Mouse (Mus musculus): Measurements from ENCODE around the gene Rnf145. TPM values are rescaled to one million over a fixed set of nuclear protein-coding genes. Genes with fewer than 3 reads are reported as not detected.
A peak's percentile ranks its signal among the peaks of the same experiment; 100 is the strongest.

The Rnf145 gene
- polyA plus RNA-seq, 1 experiment from 2014 or later, result 74.4 TPM

GRCm38 (mm10) chr11:44574391-44574790 lies 55.6 kb downstream of the Rnf145 start:
- Histone ChIP-seq H3K4me3 (ENCODE audit: low read depth, low read length) (no peak overlapping the region), H3K27ac (ENCODE audit: low read depth, low read length) (no peak overlapping the region), H3K27me3 (replicated peaks; ENCODE audit: control insufficient read depth, insufficient read depth, low read length) (no peaks in the 10 kb centered on the region), H3K9ac (ENCODE audit: low read depth, low read length) (no peak overlapping the region), H3K9me3 (ENCODE audit: control insufficient read depth, low read length) (no peaks in the 10 kb centered on the region; the same call in 1 of the 2 replicates), H3K36me3 (ENCODE audit: control insufficient read depth, insufficient read depth, low read length) (peaks cover 2% of the 10 kb centered on the region; the same call in 1 of the 2 replicates), H3K4me1 (replicated peaks; ENCODE audit: control insufficient read depth, insufficient read depth, low read length) (no peaks in the 10 kb centered on the region), H3K4me2 (no peak overlapping the region)
- peak; percentile 28 for DNase-seq (ENCODE audit: low spot score)
- WGBS, result 90% methylated on average over 8 of the region's 8 CpGs
- ATAC-seq (replicated peaks; ENCODE audit: low FRiP score), result no peak

- H3K36me3 ChIP-seq (ENCODE audit: control insufficient read depth, insufficient read depth, low read length), result no peaks in the 10 kb centered on the region
- DNase-seq (ENCODE audit: low spot score) (peak; percentile 25), ATAC-seq (replicated peaks; ENCODE audit: low FRiP score) (no peak)
- H3K4me2 ChIP-seq, result no peak overlapping the region
- 81% methylated on average over 5 of the region's 5 CpGs for WGBS
- H3K27ac ChIP-seq (ENCODE audit: low read depth, low read length), result no peak overlapping the region
- no peak overlapping the region for H3K4me3 ChIP-seq (ENCODE audit: low read depth, low read length)
- no peaks in the 10 kb centered on the region for H3K27me3 ChIP-seq (replicated peaks; ENCODE audit: control insufficient read depth, insufficient read depth, low read length)
- H3K9me3 ChIP-seq (ENCODE audit: control insufficient read depth, low read length), result no peaks in the 10 kb centered on the region
- H3K9ac ChIP-seq (ENCODE audit: low read depth, low read length), result no peak overlapping the region
- no peaks in the 10 kb centered on the region for H3K4me1 ChIP-seq (replicated peaks; ENCODE audit: control insufficient read depth, insufficient read depth, low read length)
Observed at GRCm38 (mm10) chr11:44574820-44575219, 56.1 kb downstream of the Rnf145 start.

- no peak overlapping the region for H3K9ac ChIP-seq (ENCODE audit: low read depth, low read length)
- H3K27ac ChIP-seq (ENCODE audit: low read depth, low read length), result no peak overlapping the region
- H3K4me1 ChIP-seq (replicated peaks; ENCODE audit: control insufficient read depth, insufficient read depth, low read length), result no peaks in the 10 kb centered on the region
- H3K27me3 ChIP-seq (replicated peaks; ENCODE audit: control insufficient read depth, insufficient read depth, low read length), result no peaks in the 10 kb centered on the region
- no peak for ATAC-seq (replicated peaks; ENCODE audit: low FRiP score)
- no peaks in the 10 kb centered on the region for H3K9me3 ChIP-seq (ENCODE audit: control insufficient read depth, low read length)
- no peaks in the 10 kb centered on the region for H3K36me3 ChIP-seq (ENCODE audit: control insufficient read depth, insufficient read depth, low read length)
- WGBS, result 75% methylated on average over 9 of the region's 9 CpGs
- no peak overlapping the region for H3K4me3 ChIP-seq (ENCODE audit: low read depth, low read length)
- no peak for DNase-seq (ENCODE audit: low spot score)
- H3K4me2 ChIP-seq, result no peak overlapping the region
Observed at GRCm38 (mm10) chr11:44577911-44578310, 59.1 kb downstream of the Rnf145 start.

GRCm38 (mm10) chr11:44581277-44581683 lies 62.5 kb downstream of the Rnf145 start:
- Histone ChIP-seq H3K4me2 (peak overlapping the region; percentile 23; the same call in 1 of the 2 replicates), H3K9ac (ENCODE audit: low read depth, low read length) (no peak overlapping the region), H3K4me3 (ENCODE audit: low read depth, low read length) (no peak overlapping the region), H3K27ac (ENCODE audit: low read depth, low read length) (no peak overlapping the region), H3K9me3 (ENCODE audit: control insufficient read depth, low read length) (no peaks in the 10 kb centered on the region), H3K27me3 (replicated peaks; ENCODE audit: control insufficient read depth, insufficient read depth, low read length) (no peaks in the 10 kb centered on the region), H3K4me1 (replicated peaks; ENCODE audit: control insufficient read depth, insufficient read depth, low read length) (no peaks in the 10 kb centered on the region), H3K36me3 (ENCODE audit: control insufficient read depth, insufficient read depth, low read length) (no peaks in the 10 kb centered on the region)
- 20% methylated on average over 11 of the region's 11 CpGs for WGBS
- ATAC-seq (replicated peaks; ENCODE audit: low FRiP score) (peak; percentile 66), DNase-seq (ENCODE audit: low spot score) (no peak)

- Histone ChIP-seq H3K27me3 (replicated peaks; ENCODE audit: control insufficient read depth, insufficient read depth, low read length) (no peaks in the 10 kb centered on the region), H3K4me2 (no peak overlapping the region), H3K36me3 (ENCODE audit: control insufficient read depth, insufficient read depth, low read length) (no peaks in the 10 kb centered on the region), H3K27ac (ENCODE audit: low read depth, low read length) (no peak overlapping the region), H3K9ac (ENCODE audit: low read depth, low read length) (no peak overlapping the region), H3K4me1 (replicated peaks; ENCODE audit: control insufficient read depth, insufficient read depth, low read length) (no peaks in the 10 kb centered on the region), H3K4me3 (ENCODE audit: low read depth, low read length) (no peak overlapping the region), H3K9me3 (ENCODE audit: control insufficient read depth, low read length) (no peaks in the 10 kb centered on the region)
- DNase-seq (ENCODE audit: low spot score) (no peak), ATAC-seq (replicated peaks; ENCODE audit: low FRiP score) (no peak)
- 18% methylated on average over 3 of the region's 3 CpGs for WGBS
Observed at GRCm38 (mm10) chr11:44586047-44586696, 67.4 kb downstream of the Rnf145 start.

GRCm38 (mm10) chr11:44593016-44593415 lies 74.3 kb downstream of the Rnf145 start:
- H3K4me1 ChIP-seq (replicated peaks; ENCODE audit: control insufficient read depth, insufficient read depth, low read length), result no peaks in the 10 kb centered on the region
- H3K27me3 ChIP-seq (replicated peaks; ENCODE audit: control insufficient read depth, insufficient read depth, low read length), result no peaks in the 10 kb centered on the region
- no peak overlapping the region for H3K4me2 ChIP-seq
- no peaks in the 10 kb centered on the region for H3K9me3 ChIP-seq (ENCODE audit: control insufficient read depth, low read length)
- WGBS, result 86% methylated on average over 6 of the region's 6 CpGs
- DNase-seq (ENCODE audit: low spot score), result no peak
- ATAC-seq (replicated peaks; ENCODE audit: low FRiP score), result no peak
- H3K4me3 ChIP-seq (ENCODE audit: low read depth, low read length), result no peak overlapping the region
- no peak overlapping the region for H3K27ac ChIP-seq (ENCODE audit: low read depth, low read length)
- no peak overlapping the region for H3K9ac ChIP-seq (ENCODE audit: low read depth, low read length)
- H3K36me3 ChIP-seq (ENCODE audit: control insufficient read depth, insufficient read depth, low read length), result no peaks in the 10 kb centered on the region

GRCm38 (mm10) chr11:44594768-44595167 lies 76.0 kb downstream of the Rnf145 start:
- WGBS, result 72% methylated on average over 3 of the region's 3 CpGs

GRCm38 (mm10) chr11:44606881-44607280 lies 88.1 kb downstream of the Rnf145 start:
- no peak for DNase-seq (ENCODE audit: low spot score)
- no peak overlapping the region for H3K4me3 ChIP-seq (ENCODE audit: low read depth, low read length)
- WGBS, result 73% methylated on average over 8 of the region's 8 CpGs
- no peak overlapping the region for H3K4me2 ChIP-seq
- ATAC-seq (replicated peaks; ENCODE audit: low FRiP score), result no peak
- no peaks in the 10 kb centered on the region for H3K9me3 ChIP-seq (ENCODE audit: control insufficient read depth, low read length)
- no peak overlapping the region for H3K9ac ChIP-seq (ENCODE audit: low read depth, low read length)
- no peak overlapping the region for H3K27ac ChIP-seq (ENCODE audit: low read depth, low read length)
- peaks cover 15% of the 10 kb centered on the region for H3K27me3 ChIP-seq (replicated peaks; ENCODE audit: control insufficient read depth, insufficient read depth, low read length)
- 0 out of 2 replicates have a peak, but pooled peaks cover 3% of the 10 kb centered on the region for H3K4me1 ChIP-seq (replicated peaks; ENCODE audit: control insufficient read depth, insufficient read depth, low read length)
- H3K36me3 ChIP-seq (ENCODE audit: control insufficient read depth, insufficient read depth, low read length), result no peaks in the 10 kb centered on the region

More at GRCm38 (mm10) chr11:44594768-44595167, 76.0 kb downstream of the Rnf145 start:
- H3K27ac ChIP-seq (ENCODE audit: low read depth, low read length), result no peak overlapping the region
- no peak overlapping the region for H3K4me3 ChIP-seq (ENCODE audit: low read depth, low read length)
- no peaks in the 10 kb centered on the region for H3K9me3 ChIP-seq (ENCODE audit: control insufficient read depth, low read length)
- DNase-seq (ENCODE audit: low spot score), result no peak
- no peaks in the 10 kb centered on the region for H3K4me1 ChIP-seq (replicated peaks; ENCODE audit: control insufficient read depth, insufficient read depth, low read length)
- H3K36me3 ChIP-seq (ENCODE audit: control insufficient read depth, insufficient read depth, low read length), result no peaks in the 10 kb centered on the region
- H3K4me2 ChIP-seq, result no peak overlapping the region
- no peaks in the 10 kb centered on the region for H3K27me3 ChIP-seq (replicated peaks; ENCODE audit: control insufficient read depth, insufficient read depth, low read length)
- no peak for ATAC-seq (replicated peaks; ENCODE audit: low FRiP score)
- no peak overlapping the region for H3K9ac ChIP-seq (ENCODE audit: low read depth, low read length)

- Histone ChIP-seq H3K27me3 (replicated peaks; ENCODE audit: control insufficient read depth, insufficient read depth, low read length) (peaks cover 32% of the 10 kb centered on the region), H3K4me2 (no peak overlapping the region), H3K4me1 (replicated peaks; ENCODE audit: control insufficient read depth, insufficient read depth, low read length) (0 out of 2 replicates have a peak, but pooled peaks cover 6% of the 10 kb centered on the region), H3K9me3 (ENCODE audit: control insufficient read depth, low read length) (no peaks in the 10 kb centered on the region), H3K9ac (ENCODE audit: low read depth, low read length) (no peak overlapping the region), H3K27ac (ENCODE audit: low read depth, low read length) (no peak overlapping the region), H3K4me3 (ENCODE audit: low read depth, low read length) (no peak overlapping the region), H3K36me3 (ENCODE audit: control insufficient read depth, insufficient read depth, low read length) (no peaks in the 10 kb centered on the region)
- ATAC-seq (replicated peaks; ENCODE audit: low FRiP score) (no peak), DNase-seq (ENCODE audit: low spot score) (no peak)
- 75% methylated on average over 11 of the region's 11 CpGs for WGBS
Observed at GRCm38 (mm10) chr11:44608646-44609045, 89.9 kb downstream of the Rnf145 start.

Measured in liver, embryonic 11.5 days (tissue).